Mouse (Mus musculus): Measurements from ENCODE around the gene Nkx2-3. TPM values are rescaled to one million over a fixed set of nuclear protein-coding genes. Genes with fewer than 3 reads are reported as not detected.
A peak's percentile ranks its signal among the peaks of the same experiment; 100 is the strongest.

Gene Nkx2-3
- polyA plus RNA-seq (2015; fragmentation: Nextera tagmentation; extraction: Ambion mirVana), result not detected in 2 replicates

DNA sequence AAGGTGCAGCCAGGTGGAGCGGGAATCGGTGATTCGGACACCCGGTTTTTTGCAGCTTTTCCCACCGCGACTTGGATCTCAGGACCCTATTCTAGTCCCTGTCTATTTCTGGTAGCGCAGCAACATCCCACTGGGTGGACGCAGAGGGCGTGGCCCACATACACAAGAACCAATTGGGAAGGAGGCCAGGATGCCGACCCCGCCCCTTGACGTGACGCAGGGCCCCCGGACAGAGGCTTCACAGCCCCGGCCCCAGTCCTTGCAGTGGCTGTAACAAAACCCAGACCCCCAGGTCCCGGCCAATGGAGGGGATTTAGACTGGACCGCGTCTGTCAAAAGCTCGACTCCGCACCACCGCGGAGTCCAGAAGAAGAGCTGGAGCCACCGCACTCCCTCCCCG is at the start of gene Nkx2-3:
Gene Nkx2-3 (plus strand): TSS at position 275 of the 400 bp plus-strand sequence.
- no peak within 1 kb of the TSS for H3K4me2 ChIP-seq (ENCODE audit: low read depth, low read length)
- ATAC-seq (ENCODE audit: low read depth), result peak; percentile 45
- H3K27ac ChIP-seq (ENCODE audit: low read length), result no peak within 1 kb of the TSS
- H3K9ac ChIP-seq (ENCODE audit: low read length), result no peak within 1 kb of the TSS
- no peaks in the 10 kb centered on the region for H3K36me3 ChIP-seq (ENCODE audit: control insufficient read depth, insufficient read depth, low read length)
- H3K9me3 ChIP-seq (ENCODE audit: control insufficient read depth, low read length), result no peaks in the 10 kb centered on the region
- no peak within 1 kb of the TSS for H3K4me3 ChIP-seq (ENCODE audit: low read length)
- peaks cover 87% of the 10 kb centered on the region for H3K27me3 ChIP-seq (ENCODE audit: control insufficient read depth, insufficient read depth, low read depth, low read length)
- 1% methylated on average over 24 of the region's 24 CpGs for WGBS
- peaks cover 16% of the 10 kb centered on the region for H3K4me1 ChIP-seq (replicated peaks; ENCODE audit: control insufficient read depth, insufficient read depth, low read length)

DNA sequence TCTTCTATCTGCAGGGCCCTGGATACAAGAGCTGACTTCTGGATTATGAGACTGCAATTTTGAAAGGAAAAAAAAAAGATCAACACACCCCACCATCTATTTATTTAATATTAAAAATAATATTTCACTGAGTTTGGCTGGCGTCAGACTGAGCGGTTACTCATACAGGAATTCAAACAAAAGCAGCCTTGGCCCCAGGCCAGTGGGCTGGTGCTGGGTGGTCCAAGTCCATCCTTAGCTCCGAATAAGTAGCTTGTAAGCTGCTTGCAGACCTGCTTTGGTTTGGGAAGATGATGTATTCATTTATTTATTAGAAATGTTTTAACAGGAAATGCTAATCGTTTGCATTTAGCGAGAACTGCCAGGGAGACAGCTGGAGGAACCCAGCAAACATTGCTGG is 49.0 kb upstream of the Nkx2-3 start:
- peak; percentile 67 for ATAC-seq (ENCODE audit: low read depth)
- Histone ChIP-seq H3K9ac (ENCODE audit: low read length) (no peak overlapping the region), H3K4me1 (replicated peaks; ENCODE audit: control insufficient read depth, insufficient read depth, low read length) (peaks cover 7% of the 10 kb centered on the region), H3K27ac (ENCODE audit: low read length) (no peak overlapping the region), H3K9me3 (ENCODE audit: control insufficient read depth, low read length) (no peaks in the 10 kb centered on the region), H3K36me3 (ENCODE audit: control insufficient read depth, insufficient read depth, low read length) (no peaks in the 10 kb centered on the region), H3K4me3 (ENCODE audit: low read length) (no peak overlapping the region), H3K27me3 (ENCODE audit: control insufficient read depth, insufficient read depth, low read depth, low read length) (peaks cover 6% of the 10 kb centered on the region; the same call in 1 of the 2 replicates), H3K4me2 (ENCODE audit: low read depth, low read length) (no peak overlapping the region)
- WGBS, result 22% methylated on average over 5 of the region's 5 CpGs

DNA sequence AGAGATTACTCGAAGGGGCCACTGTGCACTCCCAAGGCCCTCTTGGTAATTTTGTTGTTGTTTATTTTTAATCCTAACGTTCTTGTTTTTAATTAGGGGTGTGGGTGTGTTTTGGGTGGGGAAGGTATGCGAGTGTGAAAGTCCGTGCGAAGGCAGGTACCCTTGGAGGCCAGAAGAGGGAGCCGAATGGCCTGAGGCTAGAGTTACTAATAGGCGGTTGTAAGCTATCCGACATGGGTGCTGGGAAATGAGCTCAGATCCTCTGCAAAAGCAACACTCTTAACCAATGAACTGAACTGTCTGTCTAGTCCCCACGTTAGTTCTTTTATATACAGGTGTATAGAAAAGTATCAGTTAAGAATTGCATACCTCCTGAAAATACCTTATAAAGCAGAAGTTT is 43.8 kb upstream of the Nkx2-3 start:
- no peak overlapping the region for H3K9ac ChIP-seq (ENCODE audit: low read length)
- no peaks in the 10 kb centered on the region for H3K9me3 ChIP-seq (ENCODE audit: control insufficient read depth, low read length)
- no peak overlapping the region for H3K4me3 ChIP-seq (ENCODE audit: low read length)
- no peak overlapping the region for H3K4me2 ChIP-seq (ENCODE audit: low read depth, low read length)
- peaks cover 33% of the 10 kb centered on the region for H3K27me3 ChIP-seq (ENCODE audit: control insufficient read depth, insufficient read depth, low read depth, low read length)
- 49% methylated on average over 9 of the region's 9 CpGs for WGBS
- ATAC-seq (ENCODE audit: low read depth), result no peak
- no peak overlapping the region for H3K27ac ChIP-seq (ENCODE audit: low read length)
- H3K4me1 ChIP-seq (replicated peaks; ENCODE audit: control insufficient read depth, insufficient read depth, low read length), result peaks cover 10% of the 10 kb centered on the region
- no peaks in the 10 kb centered on the region for H3K36me3 ChIP-seq (ENCODE audit: control insufficient read depth, insufficient read depth, low read length)

GRCm38 (mm10) chr19:43569133-43569532 is 43.0 kb upstream of the Nkx2-3 start:
- H3K9ac ChIP-seq (ENCODE audit: low read length), result no peak overlapping the region
- no peak for ATAC-seq (ENCODE audit: low read depth)
- no peak overlapping the region for H3K4me2 ChIP-seq (ENCODE audit: low read depth, low read length)
- H3K4me3 ChIP-seq (ENCODE audit: low read length), result no peak overlapping the region
- WGBS, result 50% methylated on average over 6 of the region's 6 CpGs
- H3K36me3 ChIP-seq (ENCODE audit: control insufficient read depth, insufficient read depth, low read length), result no peaks in the 10 kb centered on the region
- peaks cover 4% of the 10 kb centered on the region; the same call in 1 of the 2 replicates for H3K4me1 ChIP-seq (replicated peaks; ENCODE audit: control insufficient read depth, insufficient read depth, low read length)
- no peaks in the 10 kb centered on the region for H3K9me3 ChIP-seq (ENCODE audit: control insufficient read depth, low read length)
- peaks cover 33% of the 10 kb centered on the region for H3K27me3 ChIP-seq (ENCODE audit: control insufficient read depth, insufficient read depth, low read depth, low read length)
- no peak overlapping the region for H3K27ac ChIP-seq (ENCODE audit: low read length)

DNA sequence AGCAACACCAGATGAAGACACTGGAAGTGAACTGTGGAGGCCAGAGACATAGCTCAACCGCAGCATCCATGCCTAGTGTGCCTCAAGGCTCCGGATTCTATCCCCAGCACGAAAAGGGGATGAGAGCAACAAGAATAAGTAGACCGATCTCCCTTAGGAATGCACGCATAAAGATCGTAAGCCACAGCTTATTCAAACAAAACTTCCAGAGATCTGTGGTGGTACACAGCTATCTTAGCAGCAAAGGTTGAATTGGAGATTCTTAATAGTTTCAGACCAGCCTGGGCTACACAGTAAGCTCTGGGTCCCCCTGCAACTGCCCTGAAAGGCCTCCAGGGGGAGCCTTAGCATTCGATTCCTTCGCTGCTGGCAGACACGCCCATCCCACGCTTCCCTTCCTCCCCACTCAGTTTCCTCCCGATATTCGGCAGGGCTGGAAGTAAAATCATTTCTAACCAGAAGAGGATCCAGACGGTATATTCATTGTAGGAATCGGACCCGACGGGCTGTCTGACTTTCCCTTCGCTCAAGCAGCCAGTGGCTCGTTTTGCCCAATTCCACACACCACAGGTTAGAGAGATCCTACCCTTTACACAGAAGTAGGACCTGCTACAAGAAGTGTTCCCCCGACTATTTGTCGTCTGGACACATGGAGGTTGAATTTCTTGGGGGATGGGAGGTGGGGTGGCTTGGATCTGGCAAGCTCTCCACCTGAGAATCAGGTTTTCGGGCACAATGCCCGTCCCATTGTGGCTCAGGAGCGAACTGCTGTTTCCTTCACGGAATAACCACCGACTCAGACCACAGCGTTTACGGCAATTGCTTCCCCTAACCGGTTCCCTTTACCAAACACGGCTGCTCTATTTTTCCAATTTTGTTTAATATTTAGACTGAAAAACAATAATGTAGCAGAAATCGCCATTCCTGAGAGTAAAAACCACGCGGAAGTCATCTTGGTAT is 41.0 kb upstream of the Nkx2-3 start:
- Histone ChIP-seq H3K4me2 (ENCODE audit: low read depth, low read length) (peak overlapping the region; percentile 86), H3K27ac (ENCODE audit: low read length) (no peak overlapping the region), H3K9me3 (ENCODE audit: control insufficient read depth, low read length) (no peaks in the 10 kb centered on the region), H3K4me1 (replicated peaks; ENCODE audit: control insufficient read depth, insufficient read depth, low read length) (peaks cover 4% of the 10 kb centered on the region; the same call in 1 of the 2 replicates), H3K36me3 (ENCODE audit: control insufficient read depth, insufficient read depth, low read length) (no peaks in the 10 kb centered on the region), H3K4me3 (ENCODE audit: low read length) (peak overlapping the region; percentile 49), H3K9ac (ENCODE audit: low read length) (peak overlapping the region; percentile 43), H3K27me3 (ENCODE audit: control insufficient read depth, insufficient read depth, low read depth, low read length) (peaks cover 33% of the 10 kb centered on the region)
- ATAC-seq (ENCODE audit: low read depth), result peak; percentile 81
- 14% methylated on average over 32 of the region's 32 CpGs for WGBS

- no peak overlapping the region for H3K27ac ChIP-seq (ENCODE audit: low read length)
- H3K27me3 ChIP-seq (ENCODE audit: control insufficient read depth, insufficient read depth, low read depth, low read length), result peaks cover 28% of the 10 kb centered on the region
- no peak overlapping the region for H3K4me2 ChIP-seq (ENCODE audit: low read depth, low read length)
- H3K4me3 ChIP-seq (ENCODE audit: low read length), result no peak overlapping the region
- H3K9ac ChIP-seq (ENCODE audit: low read length), result no peak overlapping the region
- no peak for ATAC-seq (ENCODE audit: low read depth)
- H3K4me1 ChIP-seq (replicated peaks; ENCODE audit: control insufficient read depth, insufficient read depth, low read length), result no peaks in the 10 kb centered on the region
- no peaks in the 10 kb centered on the region for H3K36me3 ChIP-seq (ENCODE audit: control insufficient read depth, insufficient read depth, low read length)
- no peaks in the 10 kb centered on the region for H3K9me3 ChIP-seq (ENCODE audit: control insufficient read depth, low read length)
- WGBS, result 82% methylated on average over 13 of the region's 13 CpGs
These were observed 32.9 kb upstream of the Nkx2-3 start for GRCm38 (mm10) chr19:43579081-43579796.

- 47% methylated on average over 2 of the region's 2 CpGs for WGBS
- H3K27ac ChIP-seq (ENCODE audit: low read length), result no peak overlapping the region
- no peaks in the 10 kb centered on the region for H3K4me1 ChIP-seq (replicated peaks; ENCODE audit: control insufficient read depth, insufficient read depth, low read length)
- H3K9me3 ChIP-seq (ENCODE audit: control insufficient read depth, low read length), result no peaks in the 10 kb centered on the region
- no peaks in the 10 kb centered on the region for H3K36me3 ChIP-seq (ENCODE audit: control insufficient read depth, insufficient read depth, low read length)
- H3K27me3 ChIP-seq (ENCODE audit: control insufficient read depth, insufficient read depth, low read depth, low read length), result peaks cover 42% of the 10 kb centered on the region
- H3K4me2 ChIP-seq (ENCODE audit: low read depth, low read length), result no peak overlapping the region
- no peak overlapping the region for H3K9ac ChIP-seq (ENCODE audit: low read length)
- ATAC-seq (ENCODE audit: low read depth), result no peak
- no peak overlapping the region for H3K4me3 ChIP-seq (ENCODE audit: low read length)
These were observed 30.9 kb upstream of the Nkx2-3 start for GRCm38 (mm10) chr19:43581185-43581584.

DNA sequence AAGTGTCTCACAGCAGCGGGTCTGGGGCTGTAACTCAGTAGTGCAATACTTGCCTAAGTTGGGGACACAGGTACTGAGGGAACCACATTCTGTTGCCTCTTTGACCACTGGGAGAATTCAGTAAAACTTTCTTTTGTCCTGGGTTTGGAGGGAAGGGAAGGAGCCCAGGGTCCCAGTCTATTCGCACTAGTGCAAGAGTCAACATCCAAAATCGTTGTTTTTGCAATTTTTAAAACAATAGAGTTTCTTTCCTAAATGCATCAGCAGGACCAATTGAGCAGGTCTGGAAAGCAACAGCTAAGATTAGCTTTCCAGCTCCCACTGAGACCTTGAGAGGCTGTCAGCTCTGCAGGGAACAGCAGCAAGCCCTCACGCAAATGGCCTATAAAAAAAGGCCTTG is 28.9 kb upstream of the Nkx2-3 start:
- Histone ChIP-seq H3K27me3 (ENCODE audit: control insufficient read depth, insufficient read depth, low read depth, low read length) (peaks cover 42% of the 10 kb centered on the region), H3K4me2 (ENCODE audit: low read depth, low read length) (no peak overlapping the region), H3K9ac (ENCODE audit: low read length) (no peak overlapping the region), H3K4me1 (replicated peaks; ENCODE audit: control insufficient read depth, insufficient read depth, low read length) (no peaks in the 10 kb centered on the region), H3K36me3 (ENCODE audit: control insufficient read depth, insufficient read depth, low read length) (no peaks in the 10 kb centered on the region), H3K27ac (ENCODE audit: low read length) (no peak overlapping the region), H3K4me3 (ENCODE audit: low read length) (no peak overlapping the region), H3K9me3 (ENCODE audit: control insufficient read depth, low read length) (no peaks in the 10 kb centered on the region)
- WGBS, result 18% methylated on average over 4 of the region's 4 CpGs
- no peak for ATAC-seq (ENCODE audit: low read depth)

- Histone ChIP-seq H3K9me3 (ENCODE audit: control insufficient read depth, low read length) (no peaks in the 10 kb centered on the region), H3K9ac (ENCODE audit: low read length) (no peak overlapping the region), H3K4me1 (replicated peaks; ENCODE audit: control insufficient read depth, insufficient read depth, low read length) (no peaks in the 10 kb centered on the region), H3K36me3 (ENCODE audit: control insufficient read depth, insufficient read depth, low read length) (no peaks in the 10 kb centered on the region), H3K27ac (ENCODE audit: low read length) (no peak overlapping the region), H3K27me3 (ENCODE audit: control insufficient read depth, insufficient read depth, low read depth, low read length) (peaks cover 42% of the 10 kb centered on the region), H3K4me2 (ENCODE audit: low read depth, low read length) (no peak overlapping the region), H3K4me3 (ENCODE audit: low read length) (no peak overlapping the region)
- peak; percentile 52 for ATAC-seq (ENCODE audit: low read depth)
- WGBS, result 3% methylated on average over 17 of the region's 17 CpGs
These were observed 28.5 kb upstream of the Nkx2-3 start for GRCm38 (mm10) chr19:43583595-43583994.

Data from lung, embryonic 16.5 days (tissue).